Mouse (Mus musculus) lung, embryonic 16.5 days (tissue): ENCODE data around the gene Zfp276. TPM values are rescaled to one million over a fixed set of nuclear protein-coding genes. Genes with fewer than 3 reads are reported as not detected.

Experiments used
- ATAC-seq: fragments of 200-750 bp; cut with Nextera tagmentation; 2 replicates; pipeline ENCODE4 v1.8.0; 2017; ENCODE audit warnings: low read depth, mild to moderate bottlenecking, moderate library complexity
- H3K27ac ChIP-seq: fragments of 300-500 bp; sonication (generic); 2 replicates; pipeline ENCODE4 v1.5.1; 2014; ENCODE audit warnings: mild to moderate bottlenecking, control low read depth, low read length
- H3K27me3 ChIP-seq: fragments of 300-500 bp; sonication (generic); 2 replicates; pipeline ENCODE4 v1.6.1; 2014; ENCODE audit warnings: low read depth, low read length, mixed read lengths; ENCODE audit not compliant: control insufficient read depth, insufficient read depth
- H3K36me3 ChIP-seq: fragments of 300-500 bp; sonication (generic); 2 replicates; pipeline ENCODE4 v1.6.1; 2014; ENCODE audit warnings: low read length; ENCODE audit not compliant: control insufficient read depth, insufficient read depth
- H3K4me1 ChIP-seq: fragments of 300-500 bp; sonication (generic); replicated peaks from 2 replicates; pipeline ENCODE4 v1.6.1; 2014; ENCODE audit warnings: low read length, mixed read lengths; ENCODE audit not compliant: control insufficient read depth, insufficient read depth
- H3K4me2 ChIP-seq: fragments of 300-500 bp; sonication (generic); 2 replicates; pipeline ENCODE4 v1.6.1; 2014; ENCODE audit warnings: low read depth, low read length, control low read depth
- H3K4me3 ChIP-seq: fragments of 300-500 bp; sonication (generic); 2 replicates; pipeline ENCODE4 v1.5.1; 2014; ENCODE audit warnings: mild to moderate bottlenecking, low read length, control low read depth
- H3K9ac ChIP-seq: fragments of 300-500 bp; sonication (generic); 2 replicates; pipeline ENCODE4 v1.6.1; 2014; ENCODE audit warnings: low read length, control low read depth
- H3K9me3 ChIP-seq: fragments of 300-500 bp; sonication (generic); 2 replicates; pipeline ENCODE4 v1.6.1; 2016; ENCODE audit warnings: low read length; ENCODE audit not compliant: control insufficient read depth
- WGBS: fragments of 180-500 bp; shearing (Covaris S2); extraction: QIAGEN DNeasy Blood & Tissue Kit; methylation state at CpG from one replicate; pipeline ENCODE4 v1.1.7; 2014; 5-methylcytosine and 5-hydroxymethylcytosine counted together
- polyA plus RNA-seq: library from polyadenylated mRNA; unstranded; fragments of >200 nt; fragmentation: Nextera tagmentation; extraction: Ambion mirVana; gene quantifications from 2 replicates; pipeline ENCODE4 v1.2.1, GENCODE M21; 2015

The Zfp276 gene
- polyA plus RNA-seq, 1 experiment from 2014 or later = 23.1 TPM

DNA sequence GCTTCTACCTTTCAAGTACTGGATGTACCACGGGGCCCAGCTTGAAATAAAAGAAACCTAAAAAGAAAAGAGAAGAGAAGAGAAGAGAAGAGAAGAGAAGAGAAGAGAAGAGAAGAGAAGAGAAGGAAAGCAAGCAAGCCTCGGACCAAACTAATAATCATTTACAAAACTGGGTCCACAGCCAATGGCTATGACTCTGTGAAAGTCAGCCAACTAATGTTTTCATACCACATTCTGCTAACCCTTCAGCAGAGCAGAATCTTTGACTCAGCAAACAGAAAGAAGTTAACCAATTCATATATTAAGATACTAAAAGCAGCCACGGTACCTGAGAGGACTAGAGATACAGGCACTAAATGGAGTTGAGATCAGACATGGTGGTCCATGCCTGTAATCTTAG lies 38.3 kb downstream of the Zfp276 start:
- Histone ChIP-seq H3K4me2 (no peak overlapping the region), H3K36me3 (peaks cover 20% of the 10 kb centered on the region), H3K27ac (no peak overlapping the region), H3K27me3 (no peaks in the 10 kb centered on the region), H3K9me3 (no peaks in the 10 kb centered on the region), H3K4me1 (no peaks in the 10 kb centered on the region), H3K9ac (no peak overlapping the region), H3K4me3 (no peak overlapping the region)
- 77% methylated on average over 3 of the region's 3 CpGs for WGBS
- ATAC-seq = no peak

DNA sequence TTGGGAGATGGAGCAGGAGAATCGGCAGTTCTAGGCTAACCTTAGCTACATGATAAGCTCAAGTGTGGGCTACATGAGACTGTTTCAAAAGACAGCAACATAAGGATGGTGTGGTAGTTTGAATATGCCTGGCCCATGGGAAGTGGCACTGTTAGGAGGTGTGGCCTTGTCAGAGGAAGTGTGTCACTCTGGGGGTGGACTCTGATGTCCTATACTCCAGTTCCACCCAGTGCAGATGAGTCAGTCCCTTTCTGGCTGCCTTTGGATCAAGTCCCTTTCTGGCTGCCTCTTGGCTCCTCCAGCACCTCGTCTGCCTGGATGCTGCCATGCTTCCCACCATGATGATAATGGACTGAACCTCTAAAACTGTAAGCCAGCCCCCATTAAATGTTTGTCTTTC lies 38.8 kb downstream of the Zfp276 start:
- WGBS = 90% methylated on average over 2 of the region's 2 CpGs
- Histone ChIP-seq H3K4me1 (no peaks in the 10 kb centered on the region), H3K9me3 (no peaks in the 10 kb centered on the region), H3K27me3 (no peaks in the 10 kb centered on the region), H3K4me2 (no peak overlapping the region), H3K4me3 (no peak overlapping the region), H3K36me3 (peaks cover 19% of the 10 kb centered on the region), H3K27ac (no peak overlapping the region), H3K9ac (no peak overlapping the region)
- no peak for ATAC-seq

DNA sequence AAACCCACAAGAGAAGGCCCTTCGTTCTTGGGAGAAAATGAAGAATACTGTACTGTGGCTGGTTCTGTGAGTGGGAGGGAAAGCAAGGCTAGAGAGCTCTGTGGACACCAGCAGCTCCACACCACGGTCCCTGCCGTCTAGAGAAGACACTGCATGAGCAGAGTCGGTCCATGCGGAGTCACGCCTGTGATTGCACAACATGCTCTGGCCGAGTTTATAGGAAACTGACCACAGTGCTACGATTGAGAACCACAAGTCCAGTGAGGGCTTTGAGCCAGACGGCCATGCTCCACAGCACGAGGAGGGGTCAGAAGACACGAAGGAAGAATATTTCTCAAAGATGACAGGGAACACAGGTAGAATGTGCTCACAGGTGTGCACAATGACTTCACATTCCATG lies 44.3 kb downstream of the Zfp276 start:
- no peak overlapping the region for H3K4me2 ChIP-seq

DNA sequence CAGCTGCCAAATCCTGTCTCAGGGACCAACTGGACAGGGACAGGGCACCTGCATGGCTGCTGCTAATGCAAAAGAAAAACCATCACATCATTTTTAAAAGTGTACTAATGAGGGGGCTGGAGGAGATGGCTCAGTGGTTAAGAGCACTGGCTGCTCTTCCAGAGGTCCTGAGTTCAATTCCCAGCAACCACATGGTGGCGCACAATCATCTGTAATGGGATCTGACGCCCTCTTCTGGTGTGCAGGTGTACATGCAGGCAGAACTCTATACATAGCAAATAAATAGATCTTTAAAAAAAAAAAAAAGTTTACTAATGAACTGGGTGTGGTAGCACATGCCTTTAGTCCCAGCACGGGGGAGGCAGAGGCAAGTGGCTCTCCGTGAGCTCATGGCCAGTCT lies 54.7 kb downstream of the Zfp276 start:
- Histone ChIP-seq H3K27me3 (no peaks in the 10 kb centered on the region), H3K9ac (no peak overlapping the region), H3K27ac (no peak overlapping the region), H3K9me3 (no peaks in the 10 kb centered on the region), H3K4me2 (no peak overlapping the region), H3K4me1 (no peaks in the 10 kb centered on the region), H3K36me3 (peaks cover 7% of the 10 kb centered on the region), H3K4me3 (no peak overlapping the region)
- ATAC-seq = no peak
- 72% methylated on average over 4 of the region's 4 CpGs for WGBS

More for the DNA sequence above, 44.3 kb downstream of the Zfp276 start:
- 85% methylated on average over 11 of the region's 11 CpGs for WGBS
- no peak overlapping the region for H3K9ac ChIP-seq
- no peaks in the 10 kb centered on the region for H3K9me3 ChIP-seq
- H3K4me1 ChIP-seq = no peaks in the 10 kb centered on the region
- no peak overlapping the region for H3K27ac ChIP-seq
- H3K4me3 ChIP-seq = no peak overlapping the region
- H3K36me3 ChIP-seq = peaks cover 5% of the 10 kb centered on the region
- H3K27me3 ChIP-seq = no peaks in the 10 kb centered on the region
- ATAC-seq = no peak

DNA sequence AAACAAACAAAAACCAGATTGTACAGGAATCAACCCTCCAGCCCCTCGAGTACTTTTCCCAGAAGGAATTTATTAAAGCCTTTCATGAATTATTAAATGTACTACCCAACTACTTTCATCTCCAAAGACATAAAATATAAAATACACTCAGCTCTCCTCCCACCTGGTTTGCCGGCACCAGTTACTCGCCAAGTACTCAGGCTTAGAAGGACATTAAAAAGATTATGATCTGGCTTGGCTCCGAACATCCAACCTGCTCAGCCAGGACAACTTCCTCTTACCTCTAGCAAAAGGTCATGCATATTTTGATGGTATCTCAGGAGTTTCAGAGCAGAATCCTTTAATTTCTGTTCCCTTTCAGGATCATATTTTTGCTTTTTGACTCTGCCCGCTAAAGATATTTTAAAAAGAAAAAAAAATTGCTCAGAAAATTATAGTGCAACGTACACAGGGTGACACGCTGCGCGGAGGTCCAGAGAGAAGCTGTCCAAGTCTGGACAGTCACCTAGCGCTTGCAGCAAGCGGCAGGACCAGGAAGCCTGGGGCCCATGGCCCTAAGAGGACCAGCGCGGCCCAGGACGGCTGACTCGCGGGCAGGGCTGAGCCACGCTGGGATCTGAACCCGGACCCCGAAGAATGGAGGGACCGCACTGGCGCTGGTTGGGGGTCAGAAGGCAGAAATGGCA lies 63.9 kb downstream of the Zfp276 start:
- no peak overlapping the region for H3K27ac ChIP-seq
- peak overlapping the region; percentile 63 for H3K4me3 ChIP-seq
- 3% methylated on average over 21 of the region's 21 CpGs for WGBS
- peaks cover 12% of the 10 kb centered on the region; the same call in 1 of the 2 replicates for H3K4me1 ChIP-seq
- H3K9ac ChIP-seq = peak overlapping the region; percentile 62
- H3K9me3 ChIP-seq = no peaks in the 10 kb centered on the region
- H3K27me3 ChIP-seq = no peaks in the 10 kb centered on the region
- peak overlapping the region; percentile 67 for H3K4me2 ChIP-seq
- no peaks in the 10 kb centered on the region for H3K36me3 ChIP-seq
- ATAC-seq = peak; percentile 82

DNA sequence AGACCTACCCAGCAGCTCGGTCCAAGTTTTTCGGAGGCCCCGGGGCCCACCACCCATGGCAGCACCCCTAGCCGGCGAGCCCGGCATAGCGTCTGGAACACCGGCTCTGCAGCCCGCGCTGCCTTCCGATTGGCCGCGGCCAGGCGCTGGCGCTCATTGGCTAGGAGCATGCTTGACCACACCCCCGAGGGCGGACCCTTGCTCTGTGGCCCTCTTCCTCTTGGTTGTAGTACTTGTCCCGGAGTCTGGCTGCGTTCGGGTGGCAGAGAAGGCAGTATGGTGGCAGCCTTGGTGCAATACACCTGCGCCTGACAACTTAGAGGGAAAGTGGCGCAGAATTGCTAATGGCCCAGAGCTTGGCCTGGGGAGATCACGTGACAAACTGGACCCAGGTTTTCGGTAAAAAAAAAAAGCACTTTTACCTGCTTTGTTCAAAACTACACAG lies 64.5 kb downstream of the Zfp276 start, which contains the start of gene Fanca:
Gene Fanca, minus strand, starts transcription at position 110 of the 445 bp plus-strand sequence.
- H3K4me1 ChIP-seq = peaks cover 12% of the 10 kb centered on the region; the same call in 1 of the 2 replicates
- peak; percentile 100 for ATAC-seq
- peak within 1 kb of the TSS; percentile 63 for H3K4me3 ChIP-seq
- H3K9ac ChIP-seq = peak within 1 kb of the TSS; percentile 62
- H3K27me3 ChIP-seq = no peaks in the 10 kb centered on the region
- WGBS = 0% methylated on average over 24 of the region's 24 CpGs
- H3K9me3 ChIP-seq = no peaks in the 10 kb centered on the region
- H3K27ac ChIP-seq = peak within 1 kb of the TSS; percentile 15; the same call in 1 of the 2 replicates
- H3K4me2 ChIP-seq = peak within 1 kb of the TSS; percentile 67
- no peaks in the 10 kb centered on the region for H3K36me3 ChIP-seq

Other genes starting within 250 kb of the Zfp276 start
- 23.9 and 25.8 TPM in 2 replicates for gene Ankrd11, start 211.9 kb upstream of the Zfp276 start, polyA plus RNA-seq
- gene Spg7, start 191.3 kb upstream of the Zfp276 start, polyA plus RNA-seq = 43.7 and 46.4 TPM in 2 replicates
- 1,316 and 1,484 TPM in 2 replicates for gene Rpl13, start 151.8 kb upstream of the Zfp276 start, polyA plus RNA-seq
- gene Cpne7, start 136.8 kb upstream of the Zfp276 start, polyA plus RNA-seq = 0.73 and 0.83 TPM in 2 replicates
- gene Sult5a1, start 95.9 kb upstream of the Zfp276 start, polyA plus RNA-seq = 21.2 and 24.7 TPM in 2 replicates
- 15.4 and 20.9 TPM in 2 replicates for gene Dpep1, start 68.0 kb upstream of the Zfp276 start, polyA plus RNA-seq
- 138 and 147 TPM in 2 replicates for gene Chmp1a, start 41.4 kb upstream of the Zfp276 start, polyA plus RNA-seq
- gene Spata33, start 41.4 kb upstream of the Zfp276 start, polyA plus RNA-seq = 6.7 and 7.1 TPM in 2 replicates
- 30.0 and 30.1 TPM in 2 replicates for gene Cdk10, start 29.4 kb upstream of the Zfp276 start, polyA plus RNA-seq
- gene Spata2l, start 18.0 kb upstream of the Zfp276 start, polyA plus RNA-seq = 5.7 and 5.8 TPM in 2 replicates
- gene Vps9d1, start 153 bp downstream of the Zfp276 start, polyA plus RNA-seq = 23.2 and 23.5 TPM in 2 replicates
- 23.4 and 29.4 TPM in 2 replicates for gene Fanca, start 64.4 kb downstream of the Zfp276 start, polyA plus RNA-seq
- gene Spire2, start 78.5 kb downstream of the Zfp276 start, polyA plus RNA-seq = 0.96 and 1.2 TPM in 2 replicates
- 149 TPM in 2 replicates for gene Tcf25, start 119.6 kb downstream of the Zfp276 start, polyA plus RNA-seq
- gene Mc1r, start 152.9 kb downstream of the Zfp276 start, polyA plus RNA-seq = not detected in 2 replicates
- gene Tubb3, start 157.2 kb downstream of the Zfp276 start, polyA plus RNA-seq = 5.8 and 11.0 TPM in 2 replicates
- gene Def8, start 169.3 kb downstream of the Zfp276 start, polyA plus RNA-seq = 26.3 and 28.0 TPM in 2 replicates
- 48.3 and 53.6 TPM in 2 replicates for gene Afg3l1, start 223.7 kb downstream of the Zfp276 start, polyA plus RNA-seq